ENCODE assay signal across 16 mouse cellular contexts in genomic region chr12:71615383-71615782, GRCm38 (mm10).
"Had no signal": no experiment of that assay in that cellular context is flagged by ENCODE, and none has a peak within 500 bp of the region (broad histone marks: within the 10 kb centered on the region; RNA-seq: fewer than 3 reads in every experiment).

No protein-coding gene starts in this region.

- DNase-seq: liver, postnatal 0 days; retina, postnatal 1 day; right cerebral cortex, adult 18-20 months; right cerebral cortex, postnatal 25 days; right cerebral cortex, postnatal 4 days; spleen, adult 18-20 months; thymus, adult 18-20 months; thymus, postnatal 14 days; thymus, postnatal 36 days had no signal

- H3K4me1 ChIP-seq: midbrain, embryonic 13.5 days; midbrain, embryonic 15.5 days; neural tube, embryonic 15.5 days had no signal

- H3K4me2 ChIP-seq: lung, embryonic 14.5 days; midbrain, embryonic 13.5 days; midbrain, embryonic 15.5 days; neural tube, embryonic 13.5 days; neural tube, embryonic 15.5 days had no signal

- H3K4me3 ChIP-seq: midbrain, embryonic 10.5 days; midbrain, embryonic 13.5 days; midbrain, embryonic 15.5 days; myocyte; neural tube, embryonic 13.5 days; neural tube, embryonic 15.5 days had no signal

- ATAC-seq: liver, postnatal 0 days; midbrain, embryonic 13.5 days; midbrain, embryonic 15.5 days had no signal

- H3K9me3 ChIP-seq: midbrain, embryonic 10.5 days; midbrain, embryonic 13.5 days; midbrain, embryonic 15.5 days; neural tube, embryonic 13.5 days; neural tube, embryonic 15.5 days had no signal

- H3K27ac ChIP-seq: midbrain, embryonic 10.5 days; midbrain, embryonic 13.5 days; midbrain, embryonic 15.5 days; neural tube, embryonic 13.5 days; neural tube, embryonic 15.5 days had no signal

- H3K9ac ChIP-seq: liver, postnatal 0 days; lung, embryonic 14.5 days; midbrain, embryonic 13.5 days; midbrain, embryonic 15.5 days; neural tube, embryonic 13.5 days; neural tube, embryonic 15.5 days had no signal

- H3K27me3 ChIP-seq: midbrain, embryonic 13.5 days; midbrain, embryonic 15.5 days; neural tube, embryonic 13.5 days; neural tube, embryonic 15.5 days had no signal

- H3K36me3 ChIP-seq: midbrain, embryonic 10.5 days; midbrain, embryonic 13.5 days; midbrain, embryonic 15.5 days; neural tube, embryonic 13.5 days; neural tube, embryonic 15.5 days had no signal
